Mouse (Mus musculus): ENCODE results near the gene F2rl1.

GRCm38 (mm10) chr13:95536117-95536493, 11.1 kb upstream of the F2rl1 start:
- no peak for TF ChIP-seq CTCF (IDR thresholded peaks at IDR 0.05; ENCODE audit: borderline replicate concordance, extremely low read depth, insufficient read depth, insufficient read length)
- no peak for TF ChIP-seq POLR2A (IDR thresholded peaks at IDR 0.05; ENCODE audit: borderline replicate concordance, extremely low read depth, insufficient read depth, insufficient read length, poor library complexity, severe bottlenecking)

Data from brain, embryonic 14.5 days (tissue).